ENCODE assay signal across 18 mouse cellular contexts in the genomic region with DNA sequence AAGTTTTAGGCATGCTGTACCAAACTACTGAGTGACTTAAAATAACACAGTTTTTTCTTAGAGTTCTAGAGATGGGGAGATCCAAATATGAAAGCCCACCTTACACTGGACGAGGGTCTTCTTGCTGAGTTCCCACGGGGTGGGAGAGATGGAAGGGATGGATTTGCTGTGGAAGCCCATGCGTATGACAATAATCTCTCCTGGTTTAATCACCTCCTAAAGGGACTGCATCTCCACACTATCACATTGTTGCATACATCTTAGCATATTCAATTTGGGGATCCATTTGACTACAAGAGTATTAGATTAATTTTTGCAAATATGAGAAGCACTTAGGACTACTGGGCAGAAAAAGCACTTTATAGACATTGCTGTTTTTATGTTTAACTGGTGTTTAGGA.
DNase-seq lines count a peak whose midpoint lies in the region; ATAC-seq and TF ChIP-seq lines count a peak whose summit lies in the region.
"Had no signal": no experiment of that assay in that cellular context is flagged by ENCODE, and none has a peak within 500 bp of the region (broad histone marks: within the 10 kb centered on the region; RNA-seq: fewer than 3 reads in every experiment).

No protein-coding gene starts in this region.

- no peaks in the 10 kb centered on the region; the same call in 1 of the 2 replicates for H3K27me3 ChIP-seq in forebrain, embryonic 11.5 days (ENCODE audit: control insufficient read depth, insufficient read depth, low read length)
- H3K27me3 ChIP-seq in forebrain, postnatal 0 days (ENCODE audit: insufficient read depth, low read length): no peaks in the 10 kb centered on the region
- H3K27me3 ChIP-seq in kidney, embryonic 16.5 days (ENCODE audit: insufficient read depth, low read length): no peaks in the 10 kb centered on the region
- H3K27me3 ChIP-seq in stomach, embryonic 16.5 days (ENCODE audit: control insufficient read depth, insufficient read depth, low read length): no peaks in the 10 kb centered on the region
- H3K27me3 ChIP-seq in stomach, postnatal 0 days (ENCODE audit: control insufficient read depth, insufficient read depth, low read length): no peaks in the 10 kb centered on the region
- H3K27me3 ChIP-seq: embryonic facial prominence, embryonic 13.5 days; Patski had no signal

- ATAC-seq in forebrain, embryonic 11.5 days (replicated peaks; ENCODE audit: low FRiP score): peak; percentile 34; the same call in 1 of the 2 replicates
- ATAC-seq in forebrain, postnatal 0 days: no peak
- no peak for ATAC-seq in kidney, embryonic 16.5 days (ENCODE audit: low FRiP score, low TSS enrichment)
- no peak for ATAC-seq in stomach, embryonic 16.5 days (ENCODE audit: insufficient read depth, low FRiP score)
- ATAC-seq in stomach, postnatal 0 days (ENCODE audit: low FRiP score, low TSS enrichment): no peak
- ATAC-seq: CD4-positive, CD25-positive, alpha-beta regulatory T cell, adult 4 months; Patski had no signal

- H3K4me2 ChIP-seq in forebrain, embryonic 11.5 days (ENCODE audit: low read depth, low read length, severe bottlenecking): no peak overlapping the region
- H3K4me2 ChIP-seq in forebrain, postnatal 0 days (ENCODE audit: low read depth): no peak overlapping the region
- no peak overlapping the region for H3K4me2 ChIP-seq in kidney, embryonic 16.5 days (replicated peaks; ENCODE audit: low read depth, low read length)
- no peak overlapping the region for H3K4me2 ChIP-seq in stomach, embryonic 16.5 days (ENCODE audit: low read depth, low read length)
- no peak overlapping the region for H3K4me2 ChIP-seq in stomach, postnatal 0 days (replicated peaks; ENCODE audit: low read depth)
- H3K4me2 ChIP-seq: heart, embryonic 11.5 days; liver, embryonic 11.5 days had no signal

- no peak for TF ChIP-seq CTCF in forebrain, postnatal 0 days (IDR thresholded peaks at IDR 0.05; ENCODE audit: low read depth)
- no peak for TF ChIP-seq CTCF in stomach, postnatal 0 days (IDR thresholded peaks at IDR 0.05; ENCODE audit: low read depth)

- H3K9me3 ChIP-seq in forebrain, embryonic 11.5 days (ENCODE audit: control insufficient read depth, low read length): no peaks in the 10 kb centered on the region
- no peaks in the 10 kb centered on the region for H3K9me3 ChIP-seq in forebrain, postnatal 0 days (ENCODE audit: low read length)
- no peaks in the 10 kb centered on the region for H3K9me3 ChIP-seq in kidney, embryonic 16.5 days (ENCODE audit: low read length)
- H3K9me3 ChIP-seq in stomach, embryonic 16.5 days (replicated peaks; ENCODE audit: control insufficient read depth, low read length): no peaks in the 10 kb centered on the region
- no peaks in the 10 kb centered on the region for H3K9me3 ChIP-seq in stomach, postnatal 0 days (ENCODE audit: control insufficient read depth, low read length)

- H3K4me1 ChIP-seq in forebrain, embryonic 11.5 days (replicated peaks; ENCODE audit: control insufficient read depth, insufficient read depth, low read length): 0 out of 2 replicates have a peak, but pooled peaks cover 2% of the 10 kb centered on the region
- no peaks in the 10 kb centered on the region for H3K4me1 ChIP-seq in forebrain, postnatal 0 days (ENCODE audit: insufficient read depth)
- H3K4me1 ChIP-seq in kidney, embryonic 16.5 days (ENCODE audit: insufficient read depth, low read length): 0 out of 2 replicates have a peak, but pooled peaks cover 3% of the 10 kb centered on the region
- H3K4me1 ChIP-seq in stomach, embryonic 16.5 days (ENCODE audit: control insufficient read depth, insufficient read depth, low read length): peaks cover 10% of the 10 kb centered on the region; the same call in 1 of the 2 replicates
- no peaks in the 10 kb centered on the region for H3K4me1 ChIP-seq in stomach, postnatal 0 days (replicated peaks; ENCODE audit: control insufficient read depth, insufficient read depth)

- TF ChIP-seq EP300 in stomach, postnatal 0 days (optimal IDR thresholded peaks at IDR 0.05): no peak

- 46% methylated on average over 3 of the region's 3 CpGs for WGBS in forebrain, embryonic 11.5 days
- 46% methylated on average over 3 of the region's 3 CpGs for WGBS in forebrain, postnatal 0 days
- 85% methylated on average over 3 of the region's 3 CpGs for WGBS in kidney, embryonic 16.5 days
- 80% methylated on average over 3 of the region's 3 CpGs for WGBS in stomach, embryonic 16.5 days
- WGBS in stomach, postnatal 0 days: 80% methylated on average over 3 of the region's 3 CpGs

- H3K27ac ChIP-seq in forebrain, embryonic 11.5 days (ENCODE audit: low read depth, low read length): no peak overlapping the region
- no peak overlapping the region for H3K27ac ChIP-seq in forebrain, postnatal 0 days (ENCODE audit: low read depth, low read length)
- H3K27ac ChIP-seq in kidney, embryonic 16.5 days (ENCODE audit: low read length): peak overlapping the region; percentile 61; the same call in 1 of the 2 replicates
- H3K27ac ChIP-seq in stomach, embryonic 16.5 days (ENCODE audit: low read length): 0 out of 2 replicates have a peak overlapping the region, but pooled peaks have one; percentile 27
- no peak overlapping the region for H3K27ac ChIP-seq in stomach, postnatal 0 days (replicated peaks)
- H3K27ac ChIP-seq: embryonic facial prominence, embryonic 13.5 days had no signal

- H3K36me3 ChIP-seq in forebrain, embryonic 11.5 days (ENCODE audit: control insufficient read depth, insufficient read depth, low read length): no peaks in the 10 kb centered on the region
- no peaks in the 10 kb centered on the region for H3K36me3 ChIP-seq in forebrain, postnatal 0 days (ENCODE audit: insufficient read depth)
- H3K36me3 ChIP-seq in kidney, embryonic 16.5 days (ENCODE audit: insufficient read depth, low read length): no peaks in the 10 kb centered on the region
- H3K36me3 ChIP-seq in stomach, embryonic 16.5 days (ENCODE audit: control insufficient read depth, insufficient read depth, low read length): no peaks in the 10 kb centered on the region
- no peaks in the 10 kb centered on the region for H3K36me3 ChIP-seq in stomach, postnatal 0 days (ENCODE audit: control insufficient read depth, insufficient read depth, low read length)
- H3K36me3 ChIP-seq: embryonic facial prominence, embryonic 13.5 days had no signal

- DNase-seq in forebrain, embryonic 11.5 days (ENCODE audit: low spot score): no peak
- no peak for DNase-seq in forebrain, postnatal 0 days
- no peak for DNase-seq in kidney, adult 9 months
- DNase-seq in stomach, postnatal 0 days (ENCODE audit: low spot score): no peak
- no peak for DNase-seq in adrenal gland, adult 2 months
- DNase-seq: adrenal gland, postnatal 10 days; cerebellum, adult 9-11 months; kidney, adult 8-10 months; lung, adult 18-20 months; lung, postnatal 14 days; thymus, postnatal 25 days had no signal

- no peak overlapping the region for H3K4me3 ChIP-seq in forebrain, embryonic 11.5 days (ENCODE audit: low read depth, low read length)
- no peak overlapping the region for H3K4me3 ChIP-seq in forebrain, postnatal 0 days (ENCODE audit: low read depth, low read length)
- H3K4me3 ChIP-seq in kidney, embryonic 16.5 days (ENCODE audit: low read length): no peak overlapping the region
- H3K4me3 ChIP-seq in stomach, embryonic 16.5 days (replicated peaks; ENCODE audit: low read length): no peak overlapping the region
- H3K4me3 ChIP-seq in stomach, postnatal 0 days (ENCODE audit: low read depth, low read length): no peak overlapping the region
- H3K4me3 ChIP-seq: embryonic facial prominence, embryonic 13.5 days had no signal

- H3K9ac ChIP-seq in forebrain, embryonic 11.5 days (ENCODE audit: low read length): no peak overlapping the region
- H3K9ac ChIP-seq in forebrain, postnatal 0 days: no peak overlapping the region
- H3K9ac ChIP-seq in kidney, embryonic 16.5 days (replicated peaks; ENCODE audit: low read length): no peak overlapping the region
- H3K9ac ChIP-seq in stomach, embryonic 16.5 days (ENCODE audit: low read length): no peak overlapping the region
- H3K9ac ChIP-seq in stomach, postnatal 0 days (ENCODE audit: low read length): no peak overlapping the region
- H3K9ac ChIP-seq: embryonic facial prominence, embryonic 13.5 days had no signal

Comparison
In these comparisons a context has a peak if more than half of its experiments do, and no peak if none do; other contexts are left out.
1. H3K27ac ChIP-seq: peak in kidney, embryonic 16.5 days (single experiment) and stomach, embryonic 16.5 days (single experiment); none in forebrain, embryonic 11.5 days (single experiment), forebrain, postnatal 0 days (single experiment) and stomach, postnatal 0 days (single experiment).